Mouse (Mus musculus) layer of hippocampus, adult 8-10 months (tissue): Measurements from ENCODE around the gene Asb13. TPM values are rescaled to one million over a fixed set of nuclear protein-coding genes. Genes with fewer than 3 reads are reported as not detected.

Experiments used
- DNase-seq, 2 experiments: peaks; one replicate each; pipeline ENCODE4 v3.0.0; 2022; ENCODE audit warnings: low spot score in 2 of 2
- total RNA-seq, 4 experiments: library from RNA; stranded (reverse); gene quantifications; 2 replicates each; pipeline ENCODE4 v1.2.4; 2022

Gene Asb13
- total RNA-seq, 4 experiments from 2014 or later = 35.5 to 38.5 (median 36.9) TPM

GRCm38 (mm10) chr13:3664241-3664640, 30.4 kb downstream of the Asb13 start:
- DNase-seq = no peak

- peak; percentile 22 to 74 for DNase-seq
Measured at GRCm38 (mm10) chr13:3665308-3665723, 31.5 kb downstream of the Asb13 start.

DNA sequence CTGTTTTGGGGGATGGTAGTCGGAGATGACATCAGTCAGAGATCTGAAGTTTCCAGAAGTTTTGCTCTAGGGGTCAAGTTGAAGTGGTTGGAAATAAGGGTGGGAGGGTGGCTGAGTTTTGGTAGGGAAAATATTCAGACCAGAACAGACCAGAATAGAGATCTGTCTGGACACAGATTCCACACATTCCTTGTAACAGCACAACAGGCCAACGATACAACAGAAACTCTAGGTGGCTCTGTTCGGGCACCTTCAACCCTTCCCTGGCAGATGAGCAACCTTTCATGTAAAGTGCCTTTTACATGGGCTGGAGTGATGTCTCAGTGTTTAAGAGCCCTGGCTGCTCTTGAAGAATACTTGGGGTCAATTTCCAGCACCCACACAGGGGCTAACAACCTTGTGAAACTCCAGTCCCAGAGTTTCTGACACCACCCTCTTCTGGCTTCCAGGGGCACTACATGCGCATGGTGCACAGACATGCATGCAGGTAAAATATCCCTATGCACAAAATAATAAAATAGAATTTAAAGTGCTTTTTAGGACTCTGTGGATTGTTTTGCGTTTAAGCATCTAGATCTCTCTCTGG, 33.5 kb downstream of the Asb13 start:
- DNase-seq = no peak

- DNase-seq = no peak
Measured at GRCm38 (mm10) chr13:3668068-3668467, 34.2 kb downstream of the Asb13 start.

DNA sequence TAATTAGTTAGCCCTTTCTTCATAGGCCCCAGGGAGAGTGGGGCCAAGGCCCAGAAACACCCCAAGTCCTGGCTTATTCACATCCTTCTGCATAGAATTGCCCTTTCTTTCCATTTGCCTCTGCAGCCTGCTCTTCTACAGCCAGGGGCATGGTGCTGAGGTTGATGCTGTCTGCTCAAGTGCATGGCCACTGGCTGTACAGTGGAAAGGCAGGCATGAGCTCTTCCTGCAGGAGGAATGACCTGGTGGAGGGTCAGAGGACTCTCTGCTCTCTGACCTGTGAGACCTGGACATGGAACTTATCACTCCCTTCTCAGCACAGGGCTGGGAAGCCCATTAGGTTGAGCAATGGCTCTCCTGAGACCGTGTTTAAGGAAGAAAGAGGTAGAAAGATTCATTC, 35.8 kb downstream of the Asb13 start:
- DNase-seq = no peak

- no peak for DNase-seq
Measured at GRCm38 (mm10) chr13:3670039-3670438, 36.2 kb downstream of the Asb13 start.

DNA sequence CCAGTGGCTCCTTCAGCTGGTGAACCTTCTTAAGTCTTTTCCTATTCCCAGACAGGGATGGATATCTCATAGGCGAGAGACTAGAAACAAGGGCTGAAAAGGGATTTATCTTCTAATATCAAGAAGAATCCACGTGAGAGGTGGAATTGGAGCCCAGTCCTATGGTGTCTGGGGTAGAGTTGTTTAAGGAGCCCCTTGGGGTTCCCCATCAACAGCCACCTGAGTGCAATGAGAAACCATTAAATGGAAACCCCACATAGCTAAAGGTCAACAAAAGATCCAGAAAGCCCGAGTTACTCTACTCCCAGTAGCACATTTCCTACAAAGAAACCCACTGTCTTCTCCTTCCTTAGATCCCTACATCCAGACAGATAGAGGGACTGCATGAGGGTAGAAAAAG, 39.3 kb downstream of the Asb13 start:
- DNase-seq = no peak

DNA sequence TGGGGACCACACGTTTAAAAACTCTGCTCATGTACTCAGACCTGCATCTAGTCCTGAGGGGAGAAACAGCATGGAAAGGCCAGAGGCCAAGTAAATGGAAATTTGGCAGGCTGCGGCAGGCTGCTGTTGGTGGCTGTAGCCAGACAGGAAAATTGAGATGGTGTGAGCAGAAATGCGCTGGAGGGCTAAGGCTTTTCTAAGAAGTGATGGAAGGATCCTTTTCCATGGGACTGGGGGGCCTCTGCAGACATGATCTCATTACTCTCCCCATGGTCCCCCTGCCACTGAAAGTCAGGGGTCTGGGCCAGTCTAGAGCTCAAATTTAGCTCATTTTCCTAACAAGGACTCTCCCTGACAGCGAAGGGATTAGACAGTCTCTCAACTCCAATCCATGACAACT, 39.8 kb downstream of the Asb13 start:
- DNase-seq = no peak

DNA sequence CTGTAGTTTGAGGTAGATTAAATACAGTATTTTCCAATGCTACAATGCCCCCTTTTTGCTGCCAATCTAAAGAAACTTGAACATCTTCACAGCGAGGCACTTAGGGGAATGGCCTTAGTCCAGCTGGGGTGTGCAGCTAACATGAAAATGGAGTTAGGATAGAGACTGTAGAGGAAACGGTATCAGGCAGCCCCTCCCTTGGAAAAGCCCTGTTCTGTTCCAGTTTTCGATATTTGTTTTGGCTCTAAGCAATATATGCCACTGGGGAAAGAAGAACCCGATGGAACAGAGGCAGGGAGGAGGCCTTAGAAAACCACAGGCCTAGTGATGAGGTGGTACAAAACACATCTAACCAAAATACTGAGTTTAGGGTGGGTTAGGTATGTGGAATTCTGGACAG, 42.0 kb downstream of the Asb13 start:
- DNase-seq = no peak

GRCm38 (mm10) chr13:3679098-3679497, 45.3 kb downstream of the Asb13 start:
- DNase-seq = no peak

DNA sequence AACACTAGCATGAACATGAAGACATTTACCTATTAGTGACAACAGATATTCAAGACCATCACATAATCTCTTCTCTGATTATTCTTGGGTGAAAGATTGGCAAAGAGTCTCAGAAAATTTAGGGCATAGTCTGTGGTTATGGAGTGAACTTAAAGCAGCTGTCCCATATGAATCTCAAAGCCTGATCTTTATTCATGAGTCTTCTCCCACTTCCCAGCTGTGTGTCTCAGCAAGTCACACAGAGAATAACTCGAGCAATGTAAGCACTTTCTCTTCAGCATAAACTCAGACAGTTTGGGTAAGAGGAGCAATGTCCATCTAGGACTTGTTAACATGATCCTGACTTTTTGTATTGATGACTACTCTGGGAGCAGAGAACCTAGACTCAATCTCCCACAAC, 52.5 kb downstream of the Asb13 start:
- no peak for DNase-seq

- no peak for DNase-seq
Measured at GRCm38 (mm10) chr13:3694599-3695343, 60.9 kb downstream of the Asb13 start.

DNA sequence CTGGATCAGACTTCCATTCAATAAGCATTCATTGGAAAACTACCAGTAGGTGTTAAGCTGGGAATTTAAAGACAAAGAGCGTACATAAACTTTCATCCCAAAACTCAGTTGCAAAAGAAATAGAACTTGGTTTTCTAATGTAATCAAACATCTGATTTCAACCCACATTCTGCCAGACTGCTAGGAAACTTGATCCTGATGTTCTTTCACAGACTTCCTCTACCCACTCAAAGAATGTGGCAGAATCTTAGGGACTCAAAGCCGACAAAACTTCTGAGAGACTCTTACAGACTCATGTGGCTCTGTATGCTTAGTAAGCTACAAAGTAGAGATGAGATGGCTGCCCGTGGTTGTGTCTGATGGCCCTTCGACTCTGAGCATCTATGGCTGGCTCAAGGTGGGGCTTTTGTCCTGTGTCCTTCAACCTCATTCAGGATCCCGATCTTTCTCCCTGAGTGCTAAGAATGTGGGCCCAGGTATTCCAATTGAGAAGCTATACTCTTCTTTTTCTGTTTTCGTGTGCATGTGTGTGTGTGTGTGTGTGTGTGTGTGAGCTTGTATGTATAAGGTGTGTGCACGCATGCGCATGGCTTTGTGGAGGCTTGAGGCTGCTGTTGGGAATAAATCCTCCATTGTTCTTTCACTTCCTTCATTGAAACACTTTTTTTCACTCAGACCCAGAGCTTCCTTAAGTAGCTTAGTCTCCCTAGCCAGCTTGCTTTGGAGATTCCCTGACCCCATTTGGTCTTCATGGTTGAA, 63.3 kb downstream of the Asb13 start:
- no peak for DNase-seq

DNA sequence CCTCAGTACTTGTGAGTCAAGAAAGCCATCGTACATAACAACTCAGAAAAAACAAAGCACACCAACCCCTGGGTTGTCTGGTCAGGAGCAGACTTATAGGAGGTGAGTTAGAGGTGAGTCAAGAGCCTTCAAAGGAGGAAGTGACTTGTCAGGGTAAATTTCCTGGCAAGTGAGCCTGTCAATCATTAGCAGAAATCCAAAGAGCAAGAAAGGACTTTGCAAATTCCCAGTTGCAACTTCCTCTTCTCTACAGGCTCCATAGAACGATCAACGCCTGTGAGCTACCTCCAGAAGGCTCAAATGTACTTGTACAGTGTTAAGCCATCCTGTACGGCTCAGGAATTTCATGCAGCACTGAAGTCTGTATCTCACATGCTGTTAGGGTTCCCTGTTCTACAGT, 66.9 kb downstream of the Asb13 start:
- DNase-seq = no peak

Other genes with a start within 250 kb of the Asb13 start
- 100 to 1,000 TPM; 300 to 325 (median 314) TPM for gene Gdi2, start 96.0 kb upstream of the Asb13 start, total RNA-seq
- gene Fam208b, start 22.9 kb upstream of the Asb13 start, total RNA-seq = 10 to 100 TPM; 25.0 to 35.6 (median 28.9) TPM
- not detected for gene Calml3, start 170.3 kb downstream of the Asb13 start, total RNA-seq
- gene Calm4, start 203.7 kb downstream of the Asb13 start, total RNA-seq = not detected
- gene Calm5, start 220.1 kb downstream of the Asb13 start, total RNA-seq = not detected